Mouse (Mus musculus): ENCODE measurements around the gene Lct. TPM values are rescaled to one million over a fixed set of nuclear protein-coding genes. Genes with fewer than 3 reads are reported as not detected.

Lct gene
- polyA plus RNA-seq, 1 experiment from 2014 or later: 0.42 TPM

GRCm38 (mm10) chr1:128235181-128235580 lies 92.9 kb downstream of the Lct start:
- no peaks in the 10 kb centered on the region for H3K27me3 ChIP-seq (ENCODE audit: control insufficient read depth, insufficient read depth, low read length)
- no peak overlapping the region for H3K4me2 ChIP-seq (ENCODE audit: low read depth, low read length)
- 98% methylated on average over 4 of the region's 4 CpGs for WGBS
- no peak overlapping the region for H3K27ac ChIP-seq (ENCODE audit: low read depth, low read length)
- no peaks in the 10 kb centered on the region for H3K9me3 ChIP-seq (ENCODE audit: control insufficient read depth, low read length)
- no peaks in the 10 kb centered on the region for H3K4me1 ChIP-seq (ENCODE audit: control insufficient read depth, insufficient read depth, low read length)
- no peak overlapping the region for H3K4me3 ChIP-seq (ENCODE audit: low read depth, low read length)
- peaks cover 39% of the 10 kb centered on the region for H3K36me3 ChIP-seq (ENCODE audit: control insufficient read depth, insufficient read depth, low read length)
- no peak for ATAC-seq (ENCODE audit: low read depth)
- no peak overlapping the region for H3K9ac ChIP-seq (replicated peaks; ENCODE audit: low read depth, low read length)

Other genes with a start within 250 kb of the Lct start
- 4.1 and 4.3 TPM in 2 replicates for gene Zranb3, start 225.3 kb downstream of the Lct start, polyA plus RNA-seq (2014; fragmentation: Nextera tagmentation; extraction: Ambion mirVana)
- gene R3hdm1, start 225.0 kb downstream of the Lct start, polyA plus RNA-seq (2014; fragmentation: Nextera tagmentation; extraction: Ambion mirVana): 93.1 and 111 TPM in 2 replicates
- gene Ubxn4, start 84.4 kb downstream of the Lct start, polyA plus RNA-seq (2014; fragmentation: Nextera tagmentation; extraction: Ambion mirVana): 71.7 and 72.4 TPM in 2 replicates
- gene Mcm6, start 31.3 kb upstream of the Lct start, polyA plus RNA-seq (2014; fragmentation: Nextera tagmentation; extraction: Ambion mirVana): 45.7 and 59.3 TPM in 2 replicates
- 94.2 and 97.1 TPM in 2 replicates for gene Dars, start 89.0 kb upstream of the Lct start, polyA plus RNA-seq (2014; fragmentation: Nextera tagmentation; extraction: Ambion mirVana)